Mouse (Mus musculus): Measurements from ENCODE around the gene Gdf1. TPM values are rescaled to one million over a fixed set of nuclear protein-coding genes. Genes with fewer than 3 reads are reported as not detected.
A peak's percentile ranks its signal among the peaks of the same experiment; 100 is the strongest.

Gdf1 gene
- polyA plus RNA-seq, 1 experiment, result not detected

GRCm38 (mm10) chr8:70302358-70302890 is 27.2 kb upstream of the Gdf1 start, which contains the start of the genes Ddx49 and Cope:
Ddx49 (minus strand) TSS chr8:70302489.
Cope (plus strand) TSS chr8:70302518.
- Histone ChIP-seq H3K4me3 (ENCODE audit: insufficient read depth, low read length) (peak within 1 kb of the TSS; percentile 96), H3K27ac (ENCODE audit: insufficient read depth, low read length) (peak within 1 kb of the TSS; percentile 78), H3K4me1 (ENCODE audit: control insufficient read depth, insufficient read depth, low read length) (peaks cover 4% of the 10 kb centered on the region; the same call in 1 of the 2 replicates)
- TF ChIP-seq CTCF (IDR thresholded peaks at IDR 0.05; ENCODE audit: borderline replicate concordance, insufficient read depth, low read length), result no peak
- TF ChIP-seq POLR2A (IDR thresholded peaks at IDR 0.05; ENCODE audit: low read depth, low read length), result peak; percentile 84

- H3K4me3 ChIP-seq (ENCODE audit: insufficient read depth, low read length), result peak overlapping the region; percentile 96
- peaks cover 4% of the 10 kb centered on the region; the same call in 1 of the 2 replicates for H3K4me1 ChIP-seq (ENCODE audit: control insufficient read depth, insufficient read depth, low read length)
- TF ChIP-seq CTCF (IDR thresholded peaks at IDR 0.05; ENCODE audit: borderline replicate concordance, insufficient read depth, low read length) (no peak), POLR2A (IDR thresholded peaks at IDR 0.05; ENCODE audit: low read depth, low read length) (no peak)
- H3K27ac ChIP-seq (ENCODE audit: insufficient read depth, low read length), result peak overlapping the region; percentile 78
Measured at GRCm38 (mm10) chr8:70302901-70303300, 26.7 kb upstream of the Gdf1 start.

DNA sequence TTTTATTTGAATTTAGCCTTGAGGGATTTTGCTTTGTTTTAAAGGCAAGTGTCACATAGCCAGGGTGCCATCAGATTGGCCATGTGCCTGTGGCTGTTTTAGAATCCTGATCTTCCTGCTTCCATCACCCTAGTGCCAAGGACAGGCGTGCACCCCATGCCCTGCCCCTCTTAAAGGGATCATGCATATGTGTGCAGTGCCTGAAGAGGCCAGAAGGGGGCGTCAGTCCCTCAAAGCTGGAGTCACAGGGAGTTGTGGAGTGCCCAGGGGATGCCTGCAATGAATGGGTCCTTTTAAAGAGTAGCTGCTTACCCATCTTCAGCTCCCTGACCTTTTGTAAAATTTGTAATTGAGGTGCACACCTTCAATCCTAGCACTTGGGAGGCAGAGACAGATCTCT is 20.3 kb upstream of the Gdf1 start:
- TF ChIP-seq POLR2A (IDR thresholded peaks at IDR 0.05; ENCODE audit: low read depth, low read length) (no peak), CTCF (IDR thresholded peaks at IDR 0.05; ENCODE audit: borderline replicate concordance, insufficient read depth, low read length) (peak; percentile 67; the same call in 1 of the 2 replicates)
- H3K27ac ChIP-seq (ENCODE audit: insufficient read depth, low read length), result no peak overlapping the region
- no peak overlapping the region for H3K4me3 ChIP-seq (ENCODE audit: insufficient read depth, low read length)
- no peaks in the 10 kb centered on the region for H3K4me1 ChIP-seq (ENCODE audit: control insufficient read depth, insufficient read depth, low read length)

GRCm38 (mm10) chr8:70313399-70313798 is 16.2 kb upstream of the Gdf1 start:
- no peak for TF ChIP-seq CTCF (IDR thresholded peaks at IDR 0.05; ENCODE audit: borderline replicate concordance, insufficient read depth, low read length)
- no peak for TF ChIP-seq POLR2A (IDR thresholded peaks at IDR 0.05; ENCODE audit: low read depth, low read length)
- Histone ChIP-seq H3K27ac (ENCODE audit: insufficient read depth, low read length) (no peak overlapping the region), H3K4me1 (ENCODE audit: control insufficient read depth, insufficient read depth, low read length) (no peaks in the 10 kb centered on the region), H3K4me3 (ENCODE audit: insufficient read depth, low read length) (no peak overlapping the region)

GRCm38 (mm10) chr8:70315624-70316510 is 13.8 kb upstream of the Gdf1 start, which contains the start of gene Cers1:
Cers1 (plus strand) TSS chr8:70315775.
- Histone ChIP-seq H3K27ac (ENCODE audit: insufficient read depth, low read length) (no peak within 1 kb of the TSS), H3K4me1 (ENCODE audit: control insufficient read depth, insufficient read depth, low read length) (no peaks in the 10 kb centered on the region), H3K4me3 (ENCODE audit: insufficient read depth, low read length) (peak within 1 kb of the TSS; percentile 69)
- TF ChIP-seq POLR2A (IDR thresholded peaks at IDR 0.05; ENCODE audit: low read depth, low read length) (peak; percentile 60; the same call in 1 of the 2 replicates), CTCF (IDR thresholded peaks at IDR 0.05; ENCODE audit: borderline replicate concordance, insufficient read depth, low read length) (no peak)

- Histone ChIP-seq H3K27ac (ENCODE audit: insufficient read depth, low read length) (no peak overlapping the region), H3K4me3 (ENCODE audit: insufficient read depth, low read length) (peak overlapping the region; percentile 69)
Measured at GRCm38 (mm10) chr8:70316511-70317504, 12.8 kb upstream of the Gdf1 start.

DNA sequence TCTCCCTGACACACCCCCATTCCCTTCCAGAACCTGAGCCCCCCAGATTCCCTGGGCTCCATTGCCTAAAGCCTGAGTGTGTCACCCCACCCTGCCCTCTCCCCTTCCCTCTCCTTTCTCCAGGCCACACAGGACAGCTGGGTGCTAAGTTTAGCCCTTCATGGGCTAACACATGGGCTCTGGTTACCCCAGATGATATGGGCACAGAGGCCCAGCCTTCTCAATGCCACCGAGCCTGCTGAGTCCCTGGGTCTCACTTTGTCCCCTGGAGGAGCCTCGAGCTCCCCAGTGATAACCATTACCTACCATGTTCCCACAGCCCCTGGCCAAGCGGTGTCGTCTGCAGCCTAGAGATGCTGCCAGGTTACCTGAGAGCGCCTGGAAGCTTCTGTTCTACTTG is 11.7 kb upstream of the Gdf1 start:
- no peak overlapping the region for H3K4me3 ChIP-seq (ENCODE audit: insufficient read depth, low read length)
- TF ChIP-seq POLR2A (IDR thresholded peaks at IDR 0.05; ENCODE audit: low read depth, low read length), result no peak
- no peak for TF ChIP-seq CTCF (IDR thresholded peaks at IDR 0.05; ENCODE audit: borderline replicate concordance, insufficient read depth, low read length)
- H3K27ac ChIP-seq (ENCODE audit: insufficient read depth, low read length), result no peak overlapping the region

More at GRCm38 (mm10) chr8:70316511-70317504, 12.8 kb upstream of the Gdf1 start:
- TF ChIP-seq CTCF (IDR thresholded peaks at IDR 0.05; ENCODE audit: borderline replicate concordance, insufficient read depth, low read length) (no peak), POLR2A (IDR thresholded peaks at IDR 0.05; ENCODE audit: low read depth, low read length) (no peak)
- H3K4me1 ChIP-seq (ENCODE audit: control insufficient read depth, insufficient read depth, low read length), result no peaks in the 10 kb centered on the region

GRCm38 (mm10) chr8:70323716-70324115 is 5.9 kb upstream of the Gdf1 start:
- Histone ChIP-seq H3K4me1 (ENCODE audit: control insufficient read depth, insufficient read depth, low read length) (no peaks in the 10 kb centered on the region), H3K27ac (ENCODE audit: insufficient read depth, low read length) (no peak overlapping the region), H3K4me3 (ENCODE audit: insufficient read depth, low read length) (no peak overlapping the region)
- TF ChIP-seq CTCF (IDR thresholded peaks at IDR 0.05; ENCODE audit: borderline replicate concordance, insufficient read depth, low read length) (no peak; the same call in 1 of the 2 replicates), POLR2A (IDR thresholded peaks at IDR 0.05; ENCODE audit: low read depth, low read length) (no peak)

More for the DNA sequence above, 11.7 kb upstream of the Gdf1 start:
- H3K4me1 ChIP-seq (ENCODE audit: control insufficient read depth, insufficient read depth, low read length), result no peaks in the 10 kb centered on the region

GRCm38 (mm10) chr8:70327512-70327911 is 2.1 kb upstream of the Gdf1 start:
- no peak for TF ChIP-seq CTCF (IDR thresholded peaks at IDR 0.05; ENCODE audit: borderline replicate concordance, insufficient read depth, low read length)
- no peak for TF ChIP-seq POLR2A (IDR thresholded peaks at IDR 0.05; ENCODE audit: low read depth, low read length)
- Histone ChIP-seq H3K4me1 (ENCODE audit: control insufficient read depth, insufficient read depth, low read length) (no peaks in the 10 kb centered on the region), H3K27ac (ENCODE audit: insufficient read depth, low read length) (no peak overlapping the region), H3K4me3 (ENCODE audit: insufficient read depth, low read length) (no peak overlapping the region)
